Mouse (Mus musculus) neutrophil, adult 83 days (primary cell): ENCODE results near the gene Hnf1a. TPM values are rescaled to one million over a fixed set of nuclear protein-coding genes. Genes with fewer than 3 reads are reported as not detected.

Experiments
- total RNA-seq, 2 experiments: library from RNA; stranded (reverse); gene quantifications; one replicate each; pipeline ENCODE4 v1.2.4; 2023

Gene Hnf1a
- total RNA-seq: not detected

DNA sequence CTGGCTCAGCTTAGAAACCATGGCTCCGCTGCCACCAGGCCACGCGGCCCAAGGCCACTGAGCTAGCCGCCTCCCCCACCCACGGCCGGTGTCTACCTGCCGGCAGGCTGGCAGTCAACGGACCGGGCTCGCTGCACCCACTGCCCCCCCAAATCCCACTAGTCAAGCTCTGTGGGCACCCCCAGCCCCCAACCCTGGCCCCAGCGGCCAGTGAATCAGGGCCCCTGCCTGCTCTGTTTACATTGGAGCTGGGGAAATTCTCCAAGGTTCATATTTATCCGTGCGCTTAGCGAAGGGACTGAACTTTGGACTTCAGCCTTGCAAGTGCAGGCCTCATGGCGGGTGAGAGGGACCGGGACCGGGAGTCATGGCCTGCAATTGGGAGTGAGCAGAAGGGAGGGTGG, at the start of gene Hnf1a:
Hnf1a (minus strand) TSS at position 271 of the 404 bp plus-strand sequence.

DNA sequence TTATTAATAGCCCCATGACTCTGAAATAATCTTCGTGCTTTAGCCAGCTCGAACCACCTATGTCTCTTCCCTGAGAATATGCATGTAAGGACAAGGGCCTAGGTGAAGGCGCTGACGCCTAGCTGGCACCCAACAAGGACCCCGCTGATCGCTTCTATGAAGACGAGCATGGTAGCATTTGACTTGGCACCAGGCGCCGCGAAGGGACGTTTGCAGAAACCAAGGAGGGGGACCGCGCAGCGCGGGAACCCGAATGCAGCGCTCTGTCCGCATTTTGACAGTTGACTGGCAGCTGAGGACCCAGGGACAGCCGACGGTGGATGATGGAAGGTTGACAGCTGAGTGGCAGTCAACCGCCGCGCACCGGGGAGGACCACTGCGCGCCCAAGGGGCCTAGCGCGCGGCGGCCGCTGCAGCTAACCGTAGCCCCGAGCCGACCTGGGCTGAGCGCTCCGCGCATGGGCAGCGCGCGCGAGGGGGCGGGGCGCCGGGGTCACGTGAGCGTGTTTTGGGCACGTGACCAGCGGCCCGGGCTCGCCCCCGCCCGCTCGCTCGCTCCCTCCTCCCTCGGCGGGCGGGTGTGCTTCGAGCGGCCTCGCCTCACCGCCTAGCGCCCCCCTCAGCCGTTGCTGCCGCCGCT, 39.8 kb upstream of the Hnf1a start, which contains the start of gene Sppl3:
Sppl3 (plus strand) TSS at position 561 of the 640 bp plus-strand sequence.

DNA sequence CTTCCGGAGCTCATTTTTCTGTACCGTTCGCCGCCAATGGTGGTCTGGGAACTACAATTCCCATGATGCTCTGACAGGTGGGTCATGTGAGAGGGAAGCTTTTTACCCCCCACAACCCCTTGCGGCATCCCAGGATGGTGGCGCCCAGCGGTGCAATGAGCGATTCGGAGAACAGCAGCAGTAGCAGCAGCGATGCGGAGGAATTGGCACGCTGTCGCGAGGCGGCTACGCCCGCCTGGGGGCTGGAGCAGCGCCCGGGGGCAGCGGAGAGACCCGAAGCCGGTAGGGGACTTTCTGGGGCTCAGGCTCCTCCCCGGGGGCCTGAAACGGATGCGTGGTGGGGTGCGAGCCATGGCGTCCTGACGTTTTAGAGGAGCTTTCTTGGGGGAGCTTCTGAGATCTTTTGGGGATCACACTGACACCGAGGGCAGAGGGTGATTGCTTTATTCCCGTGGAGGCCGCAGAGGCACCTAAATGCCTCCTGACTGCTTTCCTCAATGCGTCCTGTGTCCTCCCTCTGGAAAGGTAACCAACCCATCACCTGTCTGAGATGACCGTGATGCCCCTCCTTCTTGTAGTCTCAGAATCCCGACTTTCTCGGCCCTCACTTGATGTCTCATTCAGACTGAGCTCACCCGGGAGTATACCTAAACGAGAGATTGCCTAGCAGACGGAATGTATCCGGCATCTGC, 28.7 kb downstream of the Hnf1a start, which contains the start of gene 2210016L21Rik:
2210016L21Rik (plus strand) TSS at position 85 of the 692 bp plus-strand sequence.

DNA sequence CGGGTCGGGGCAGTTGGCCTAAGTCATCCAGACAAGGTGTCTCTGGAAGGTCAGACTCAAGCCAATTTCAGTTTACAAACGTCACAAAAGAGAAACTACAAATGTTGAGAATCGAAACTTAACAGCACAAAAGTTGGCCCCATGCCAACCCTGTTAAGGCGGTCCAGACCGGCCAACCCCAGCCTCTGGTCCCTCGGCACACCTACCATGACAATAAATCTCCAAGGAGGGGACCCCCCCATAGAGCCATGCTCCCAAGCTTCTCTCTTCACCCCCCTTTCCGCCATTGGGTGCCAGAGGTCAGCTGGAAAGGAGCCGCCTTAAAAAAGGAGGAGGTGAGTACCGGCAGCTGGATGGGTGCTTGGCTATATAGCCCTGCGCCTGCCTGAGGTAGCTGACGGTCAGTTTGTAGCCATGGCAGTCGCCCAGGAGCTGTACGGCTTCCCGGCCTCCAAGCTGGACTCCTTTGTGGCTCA, 47.9 kb downstream of the Hnf1a start, which contains the start of gene Oasl1:
Oasl1 (plus strand) TSS at position 243 of the 476 bp plus-strand sequence.

Other genes with a start within 250 kb of the Hnf1a start
- 100 to 1,000 TPM; 235 to 237 TPM for gene Ankrd13a, start 196.4 kb downstream of the Hnf1a start, total RNA-seq
- gene Git2, start 195.6 kb downstream of the Hnf1a start, total RNA-seq: 100 to 1,000 TPM; 139 to 141 TPM
- 10 to 100 TPM; 17.8 to 19.4 TPM for gene 1500011B03Rik, start 147.6 kb downstream of the Hnf1a start, total RNA-seq
- gene 4930519G04Rik, start 117.4 kb downstream of the Hnf1a start, total RNA-seq: under 1 TPM; 0.31 to 0.75 TPM
- not detected for gene Gm9936, start 112.4 kb downstream of the Hnf1a start, total RNA-seq
- 10 to 100 TPM; 14.4 to 28.6 TPM for gene Oasl2, start 74.2 kb downstream of the Hnf1a start, total RNA-seq
- gene Oasl1, start 47.9 kb downstream of the Hnf1a start, total RNA-seq: 10 to 100 TPM in 1 of 2 experiments, 1 to 10 TPM in 1; 8.8 to 10.9 TPM
- 1 to 10 TPM; 8.9 to 10.0 TPM for gene 2210016L21Rik, start 28.9 kb downstream of the Hnf1a start, total RNA-seq
- 10 to 100 TPM; 46.1 to 51.7 TPM for gene Sppl3, start 40.0 kb upstream of the Hnf1a start, total RNA-seq
- not detected for gene Gm10401, start 127.2 kb upstream of the Hnf1a start, total RNA-seq
- 10 to 100 TPM; 15.7 to 16.2 TPM for gene Acads, start 148.3 kb upstream of the Hnf1a start, total RNA-seq
- 10 to 100 TPM; 13.8 to 18.6 TPM for gene Unc119b, start 163.9 kb upstream of the Hnf1a start, total RNA-seq
- 100 to 1,000 TPM; 123 to 124 TPM for gene Mlec, start 187.1 kb upstream of the Hnf1a start, total RNA-seq
- not detected for gene Cabp1, start 223.3 kb upstream of the Hnf1a start, total RNA-seq